Mouse (Mus musculus) erythroid progenitor cell, adult 5-6 weeks (primary cell): Measurements from ENCODE around the gene Pkmyt1. TPM values are rescaled to one million over a fixed set of nuclear protein-coding genes. Genes with fewer than 3 reads are reported as not detected.
A peak's percentile ranks its signal among the peaks of the same experiment; 100 is the strongest.
"Not testable (repeated sequence)": the region's sequence is repeated elsewhere in the genome, so short reads cannot be mapped to it uniquely, and the experiment has no call there.

Source experiments
- ATAC-seq: replicated peaks from 2 replicates; pipeline ENCODE4 v1.8.0; 2016; ENCODE audit warnings: moderate number of reproducible peaks, mild to moderate bottlenecking, moderate TSS enrichment, inconsistent platforms; ENCODE audit not compliant: poor library complexity, low FRiP score, severe bottlenecking
- total RNA-seq, 2 experiments: library from RNA; stranded (forward) in 1 of 2; stranded (reverse) in 1 of 2; fragments of 150-400 nt in 1 of 2; fragments of 186-747, 209-891 nt in 1 of 2; gene quantifications; 2 replicates each; pipeline versions ENCODE4 v1.2.3 to v1.2.4; 2015 to 2017; ENCODE audit warnings: low replicate concordance in 2 of 2

Pkmyt1 gene
- total RNA-seq, 2 experiments from 2014 or later, result 39.9 to 50.3 TPM

DNA sequence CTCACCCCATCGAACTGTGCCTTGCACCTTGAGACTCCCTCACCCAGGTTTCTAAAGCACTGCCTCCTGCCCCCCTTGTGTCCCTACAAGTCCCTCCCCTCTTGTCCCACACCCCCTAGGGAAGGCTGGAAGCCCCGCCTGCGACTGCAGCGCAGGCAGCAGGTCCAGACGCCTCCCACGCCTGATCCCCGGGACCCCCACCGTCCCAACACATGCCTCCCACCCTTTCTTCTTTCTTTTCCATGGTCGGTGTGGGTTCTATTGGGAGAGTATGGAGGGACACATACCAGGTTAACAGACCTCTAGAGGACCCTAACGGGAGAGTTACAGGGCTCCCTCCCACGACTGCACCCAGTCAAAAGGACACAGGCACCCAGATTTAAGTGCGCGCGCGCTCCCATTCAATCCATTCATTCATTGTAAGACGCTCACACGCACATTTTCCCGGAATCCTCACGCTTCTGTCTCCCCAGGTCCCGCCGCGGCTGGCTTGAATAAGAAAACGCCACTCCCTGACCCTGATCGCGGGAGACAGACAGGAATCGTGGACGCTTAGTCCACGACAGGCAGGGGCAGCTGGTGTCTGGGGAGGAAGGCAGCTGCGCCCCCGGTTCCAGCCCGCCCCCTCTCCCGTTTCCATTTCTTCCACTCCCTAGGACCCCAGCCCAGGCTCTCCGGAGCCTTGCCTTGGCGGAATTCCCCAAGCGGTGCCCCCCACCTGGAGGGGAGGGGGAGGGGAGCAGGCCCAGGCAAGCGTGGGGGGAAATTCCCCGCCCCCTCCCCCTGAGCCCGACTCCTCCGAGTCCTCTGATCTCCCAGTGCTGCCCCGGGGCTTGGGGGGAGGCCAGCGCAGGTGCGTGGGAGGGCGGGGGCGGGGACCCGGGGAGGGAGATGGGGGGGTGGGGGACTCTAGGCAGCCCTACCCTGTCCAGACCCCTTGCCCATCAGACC lies 19.4 kb downstream of the Pkmyt1 start, which contains the start of gene Kremen2:
Gene Kremen2 (minus strand): TSS at position 533 of the 951 bp plus-strand sequence.
- ATAC-seq, result no peak

DNA sequence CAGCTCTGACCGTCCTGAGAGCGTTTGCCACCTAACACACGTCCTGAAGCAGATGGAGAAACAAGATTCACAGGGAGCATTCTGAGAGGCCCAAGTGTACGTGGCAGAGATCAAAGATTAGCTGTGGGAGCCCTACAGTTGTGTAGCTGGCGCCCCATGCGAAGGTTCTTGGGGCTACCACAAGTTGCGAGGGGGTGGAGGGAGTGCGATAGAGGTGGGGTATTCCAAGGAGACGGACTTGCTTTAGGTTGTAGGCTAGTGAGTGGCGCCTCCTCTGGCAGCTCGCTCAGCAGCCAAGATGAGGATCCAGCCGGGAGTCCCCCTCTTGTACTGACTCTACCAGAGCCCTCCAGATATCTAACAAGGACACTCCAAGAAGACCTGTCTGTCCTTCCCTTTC lies 20.2 kb downstream of the Pkmyt1 start:
- no peak for ATAC-seq

DNA sequence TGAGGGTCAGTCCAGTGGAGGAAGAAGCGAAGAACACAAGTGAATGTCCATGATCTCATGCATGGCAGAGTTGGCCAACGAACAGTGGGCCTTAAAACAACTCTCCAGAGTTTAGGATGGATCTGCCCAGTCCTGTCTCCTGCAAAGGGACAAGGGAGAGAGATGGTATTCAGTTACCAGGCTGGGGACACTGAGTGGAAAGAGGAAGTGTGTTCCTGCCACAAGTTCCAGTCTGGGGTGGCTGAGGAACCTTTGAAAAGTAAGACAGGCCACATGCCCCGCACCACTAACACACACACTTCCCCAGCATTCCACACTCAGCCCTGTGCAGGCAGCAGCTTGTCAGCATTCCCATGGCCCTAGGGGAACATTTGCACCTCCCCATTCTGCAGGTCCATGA lies 20.6 kb downstream of the Pkmyt1 start:
- no peak for ATAC-seq

DNA sequence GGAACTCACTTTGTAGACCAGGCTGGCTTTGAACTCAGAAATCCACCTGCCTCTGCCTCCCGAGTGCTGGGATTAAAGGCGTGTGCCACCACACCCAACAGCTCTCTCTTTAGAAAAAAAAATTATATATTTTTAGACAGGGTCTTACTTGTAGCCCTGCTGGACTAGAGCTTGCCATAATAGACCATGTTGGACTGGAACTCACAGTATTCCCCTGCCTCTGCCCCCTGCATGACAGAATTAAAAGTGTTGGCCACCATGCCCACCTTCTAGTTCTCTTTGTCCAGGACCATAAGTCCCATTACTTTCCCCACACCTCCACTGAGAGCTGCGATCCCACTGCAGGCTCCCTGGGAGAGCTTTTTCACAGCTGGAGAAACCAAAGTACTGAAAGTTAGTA lies 21.3 kb downstream of the Pkmyt1 start:
- no peak for ATAC-seq

DNA sequence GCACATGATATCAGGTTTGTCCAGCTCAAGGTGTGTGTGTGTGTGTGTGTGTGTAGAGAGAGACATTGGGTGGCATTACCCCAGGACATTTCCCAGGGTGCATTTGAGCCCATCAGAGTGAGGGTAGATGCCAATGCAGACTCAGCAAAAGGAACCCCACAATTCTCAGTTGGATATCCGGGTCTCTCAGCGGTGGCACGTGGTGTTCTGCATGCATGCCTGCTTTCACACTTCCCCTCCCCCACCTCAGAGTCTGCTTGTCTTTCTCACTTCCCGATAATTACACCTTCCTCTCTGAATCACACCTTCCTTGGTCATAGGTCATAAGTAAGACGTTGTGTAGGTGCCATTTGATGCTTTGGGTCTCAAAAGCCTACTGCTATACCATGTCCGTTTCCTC lies 21.9 kb downstream of the Pkmyt1 start:
- no peak for ATAC-seq

DNA sequence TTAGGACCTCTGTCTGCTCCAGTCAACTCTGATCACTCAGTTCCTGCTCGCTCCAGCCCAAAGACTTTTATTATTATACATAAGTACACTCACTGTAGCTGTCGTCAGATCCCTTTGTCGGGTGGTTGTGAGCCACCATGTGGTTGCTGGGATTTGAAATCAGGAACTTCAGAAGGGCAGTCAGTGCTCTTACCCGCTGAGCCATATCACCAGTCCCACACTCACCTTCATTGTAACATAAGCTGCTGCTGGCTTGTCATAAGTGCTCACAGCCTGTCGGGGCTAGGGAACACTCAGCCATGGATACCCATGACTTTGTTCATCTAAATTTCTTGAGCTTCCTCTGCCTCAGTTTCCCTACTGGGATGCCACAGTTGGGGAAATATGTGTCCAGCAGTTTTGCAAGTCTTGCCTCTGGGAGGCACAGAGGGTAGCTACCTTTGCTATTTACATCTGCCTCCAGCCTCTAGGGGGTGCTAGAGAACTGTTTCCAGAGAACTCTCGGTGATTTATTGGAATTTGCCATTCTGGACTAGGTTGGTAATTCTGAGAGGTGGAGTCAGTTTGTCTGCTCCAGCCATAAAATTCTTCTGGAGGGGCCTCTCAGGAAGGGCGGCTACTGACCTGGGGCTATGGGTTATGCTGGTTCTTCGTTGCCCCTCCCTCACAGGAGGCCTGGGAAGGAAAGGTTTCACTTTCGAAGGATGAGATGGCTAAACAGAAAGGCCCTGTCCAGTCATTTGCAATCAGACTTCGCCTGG lies 22.7 kb downstream of the Pkmyt1 start:
- ATAC-seq, result peak; percentile 74

DNA sequence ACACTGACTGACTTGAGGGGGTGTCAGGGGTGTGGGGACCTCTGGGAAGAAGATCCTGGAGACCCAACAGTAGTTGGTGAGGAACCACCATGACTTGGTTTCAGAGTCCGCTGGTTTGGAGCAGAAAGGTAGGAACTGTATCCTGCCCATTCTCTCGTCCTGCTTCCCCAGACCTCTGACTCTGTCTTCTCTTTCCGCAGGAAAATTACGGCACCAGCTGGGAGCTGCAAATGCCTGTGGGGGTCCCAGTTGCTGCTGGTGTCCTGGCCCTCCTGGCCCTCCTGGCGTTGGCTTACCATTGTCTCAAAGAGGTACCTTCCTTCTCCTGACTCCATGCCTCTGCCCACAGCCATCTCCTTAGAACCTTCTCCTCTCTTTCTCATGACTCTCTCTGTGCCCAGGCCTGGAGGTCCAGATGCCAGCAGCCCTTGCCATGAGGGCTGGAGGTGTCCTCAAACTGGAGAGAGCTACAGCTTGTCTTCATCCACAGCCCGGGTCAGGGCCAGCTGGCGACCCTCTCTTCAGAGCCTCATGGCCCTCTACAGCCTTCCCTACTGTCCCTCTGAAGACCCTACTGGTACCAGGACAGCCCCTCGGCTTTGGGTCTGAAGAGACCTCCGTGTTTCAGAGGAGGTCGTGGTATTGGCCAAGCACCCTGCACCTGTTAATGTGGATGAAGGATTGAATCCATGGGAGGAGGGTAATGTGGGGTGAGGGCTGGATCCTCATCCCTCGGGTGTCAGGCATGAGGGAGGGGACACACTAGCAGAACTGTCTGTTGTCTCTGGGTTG lies 23.5 kb downstream of the Pkmyt1 start:
- no peak for ATAC-seq

DNA sequence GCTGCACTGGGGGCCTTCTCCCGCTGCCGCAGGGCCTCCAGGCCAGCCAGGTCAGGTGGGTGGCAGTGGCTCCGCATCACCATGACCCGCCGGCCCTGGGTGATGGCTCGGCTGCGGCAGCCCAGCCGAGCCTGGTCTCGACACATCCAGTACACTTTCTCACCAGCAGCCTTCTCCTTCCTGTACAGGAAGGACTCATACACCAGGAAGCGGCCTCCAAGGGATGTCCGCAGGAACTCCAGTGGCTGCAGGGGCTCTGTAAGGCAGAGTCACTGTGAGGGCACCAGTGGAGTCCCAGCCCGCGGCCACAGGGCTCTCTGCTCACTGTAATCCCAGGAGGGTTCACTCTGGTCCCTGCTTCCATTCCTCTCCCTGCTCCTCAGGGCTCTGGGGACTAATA lies 29.6 kb downstream of the Pkmyt1 start:
- ATAC-seq, result no peak

DNA sequence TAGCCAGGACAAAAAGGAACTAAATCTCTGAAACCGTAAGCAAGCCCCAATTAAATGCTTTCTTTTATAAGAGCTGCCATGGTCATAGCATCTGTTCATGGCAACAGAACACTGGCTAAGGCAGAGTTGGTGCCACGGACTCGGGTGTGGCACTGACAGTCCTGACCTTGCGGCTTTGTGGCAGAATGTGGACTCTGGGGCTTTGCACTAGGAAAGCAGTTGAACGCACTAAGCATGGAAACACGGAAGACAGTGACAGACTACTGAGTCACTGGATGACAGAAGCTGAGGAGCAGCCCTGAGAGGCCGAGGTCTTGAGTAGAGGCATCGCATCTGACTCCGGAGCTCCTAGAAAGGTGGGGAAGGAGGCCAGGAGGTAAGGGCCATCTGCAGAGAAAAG lies 31.4 kb downstream of the Pkmyt1 start:
- no peak for ATAC-seq

DNA sequence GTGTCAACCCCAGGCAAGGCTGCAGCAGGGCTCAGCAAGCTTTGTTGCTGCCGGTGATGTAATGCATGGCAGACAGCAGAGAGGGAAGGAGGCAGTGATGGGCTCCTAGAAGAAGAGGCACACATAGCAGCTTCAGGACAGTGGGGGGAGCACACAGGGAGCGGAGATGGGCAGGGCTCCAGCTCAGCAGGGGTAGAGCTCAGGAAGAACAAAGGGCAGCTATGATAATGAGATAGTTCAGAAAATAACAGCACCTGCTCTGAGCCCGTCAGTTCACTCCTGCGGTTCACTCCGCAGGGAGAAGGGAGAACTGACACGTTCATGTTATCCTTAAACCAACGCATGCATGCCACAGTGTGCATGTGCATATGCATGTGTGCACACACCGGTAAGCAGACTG lies 32.7 kb downstream of the Pkmyt1 start:
- no peak for ATAC-seq

DNA sequence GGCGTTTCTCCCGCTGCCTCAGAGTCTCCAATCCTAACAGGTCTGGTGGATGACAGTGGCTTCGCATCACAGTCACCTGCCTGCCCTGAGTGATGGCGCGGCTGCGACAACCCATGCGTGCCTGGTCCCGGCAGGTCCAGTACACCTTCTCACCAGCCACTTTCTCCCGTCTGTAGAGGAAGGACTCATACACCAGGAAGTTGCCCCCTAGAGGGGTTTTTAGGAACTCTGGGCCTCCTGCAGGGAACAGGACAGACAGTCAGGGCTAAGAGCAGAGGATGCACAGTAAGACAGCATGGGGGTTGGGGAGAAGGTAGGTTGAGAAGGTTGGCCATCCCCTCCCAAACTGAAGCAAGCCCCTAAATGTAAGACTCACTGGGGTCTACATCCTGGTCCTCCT lies 34.1 kb downstream of the Pkmyt1 start:
- ATAC-seq, result no peak

DNA sequence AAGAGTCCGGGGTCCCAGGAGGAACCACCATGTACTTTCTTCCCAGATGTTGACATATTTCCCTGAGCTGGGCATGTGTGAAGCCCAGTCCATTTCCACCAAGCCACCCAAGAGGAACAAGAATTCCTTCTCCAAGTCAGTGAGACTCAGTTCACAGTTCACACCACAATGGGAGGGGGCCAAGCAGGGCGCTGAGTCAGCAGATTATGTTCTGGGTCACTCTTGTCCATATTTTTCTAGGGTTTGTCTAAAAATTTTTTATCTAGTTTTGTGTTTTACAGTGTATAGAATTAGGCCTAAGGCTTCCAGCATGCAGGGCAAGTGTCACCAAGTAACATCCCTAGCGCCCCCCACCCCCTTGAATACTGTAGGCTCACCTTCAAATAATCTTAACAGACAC lies 35.0 kb downstream of the Pkmyt1 start:
- ATAC-seq, result no peak

DNA sequence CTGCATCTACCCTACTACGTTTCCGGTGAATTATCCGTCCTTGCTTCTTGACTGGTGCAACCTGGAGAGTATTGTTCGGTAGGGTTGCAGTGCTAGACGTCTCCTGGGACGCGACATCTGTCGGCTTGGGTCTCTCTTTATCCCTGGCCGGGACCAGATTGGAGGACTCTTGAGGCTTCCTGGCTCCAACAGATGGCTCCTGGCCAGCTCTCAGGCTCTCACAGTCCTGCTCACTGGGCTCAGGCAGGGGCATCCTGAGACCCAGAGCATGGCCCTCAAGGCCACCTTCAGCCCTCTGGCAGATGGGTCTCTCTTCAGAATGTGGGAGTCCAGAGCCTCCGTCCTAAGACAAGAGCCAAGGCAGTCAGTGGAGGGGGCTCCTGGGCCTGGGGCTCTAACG lies 36.8 kb downstream of the Pkmyt1 start:
- no peak for ATAC-seq

DNA sequence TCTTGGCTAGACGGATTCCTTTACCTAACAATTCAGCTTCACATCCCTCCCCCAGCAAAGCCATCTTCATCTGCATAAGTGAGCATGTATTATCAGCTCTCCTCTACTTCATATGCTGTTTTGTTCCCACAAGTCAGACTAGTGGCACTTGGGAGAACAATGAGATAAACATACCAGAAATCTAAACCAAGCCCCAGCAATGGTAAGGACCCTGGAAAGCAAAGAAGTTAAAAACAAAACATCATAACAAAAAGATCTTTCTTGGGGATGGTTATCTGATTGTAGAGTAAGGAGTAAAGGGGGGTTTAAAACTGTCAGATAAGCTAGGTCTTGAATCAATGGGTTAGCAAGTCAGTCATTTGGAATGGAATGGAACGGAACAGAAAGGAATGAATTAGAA lies 44.4 kb downstream of the Pkmyt1 start:
- ATAC-seq, result no peak

DNA sequence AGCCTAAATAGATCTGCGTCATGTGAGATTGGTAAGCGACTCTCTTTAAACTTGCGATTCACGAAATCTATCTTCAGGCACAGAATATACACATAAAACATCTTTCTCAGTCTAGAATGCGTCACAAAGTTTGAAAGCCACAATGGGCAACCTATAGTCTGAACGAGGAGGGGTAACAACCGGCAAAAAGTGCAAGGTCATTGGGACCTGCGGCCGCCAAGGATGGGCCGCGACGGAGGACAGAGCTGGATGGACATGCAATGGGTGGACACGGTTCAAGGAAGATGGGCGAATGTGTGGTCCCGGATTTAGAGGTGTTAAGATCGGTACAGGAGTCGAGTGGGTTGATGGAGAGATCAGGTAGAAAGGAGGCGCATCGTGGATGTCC lies 44.8 kb downstream of the Pkmyt1 start:
- ATAC-seq, result peak; percentile 54

DNA sequence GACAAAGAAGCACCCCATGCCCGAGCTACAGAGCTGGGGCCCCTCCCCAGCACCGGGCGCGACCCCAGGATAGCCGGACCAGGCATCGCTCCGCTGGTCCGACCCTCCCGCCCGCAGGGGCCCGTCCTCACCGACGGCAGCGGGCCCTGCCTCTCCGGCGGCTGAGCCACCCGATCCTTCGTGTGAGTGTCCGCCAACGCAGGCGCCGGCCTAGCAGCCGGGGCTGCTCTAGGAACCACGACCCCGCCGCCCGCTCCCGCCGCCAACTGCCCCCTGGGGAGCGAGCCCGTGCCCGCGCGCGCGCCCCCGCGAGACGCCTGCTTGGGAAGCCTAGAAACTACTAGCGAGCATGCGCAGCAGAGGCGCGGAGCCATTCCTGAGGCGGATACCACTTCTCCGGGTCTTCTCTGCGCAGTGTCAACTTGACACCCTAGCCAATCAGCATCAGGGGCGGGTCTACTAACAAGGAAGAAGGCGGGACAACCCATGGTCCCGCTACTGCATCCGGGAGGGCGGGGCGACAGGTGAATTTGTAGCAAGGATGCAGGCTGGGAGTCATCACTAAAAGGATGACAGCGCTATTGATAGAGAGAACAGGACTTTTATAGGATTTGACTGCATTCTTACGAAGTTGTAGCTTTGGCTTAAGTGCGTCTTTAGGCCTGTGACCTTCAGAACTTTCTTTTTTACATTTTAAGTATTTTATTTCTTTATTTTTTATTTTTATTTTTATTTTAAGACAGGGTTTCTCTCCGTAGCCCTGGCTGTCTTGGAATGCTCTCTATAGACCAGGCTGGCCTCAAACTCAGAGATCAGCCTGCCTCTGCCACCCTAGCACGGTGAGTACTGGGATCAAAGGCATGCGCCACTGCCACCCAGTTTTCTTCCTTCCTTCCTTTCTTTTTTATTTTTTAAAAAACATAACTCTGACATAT lies 45.4 kb downstream of the Pkmyt1 start, which contains the start of gene Flywch1:
Gene Flywch1 (minus strand): TSS at position 319 of the 935 bp plus-strand sequence.
- peak; percentile 99 for ATAC-seq

DNA sequence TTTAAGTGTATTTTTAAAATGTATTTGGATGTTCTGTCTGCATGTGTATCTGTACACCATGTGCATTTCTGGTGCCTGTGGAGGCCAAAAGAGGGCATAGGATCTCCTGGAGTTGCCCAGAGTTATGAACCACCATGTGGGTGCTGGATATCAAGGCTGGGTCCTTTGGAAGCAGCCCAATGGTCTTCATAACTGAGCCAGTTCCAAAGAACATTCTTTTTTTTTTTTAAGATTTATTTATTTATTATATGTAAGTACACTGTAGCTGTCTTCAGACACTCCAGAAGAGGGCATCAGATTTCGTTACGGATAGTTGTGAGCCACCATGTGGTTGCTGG lies 46.1 kb downstream of the Pkmyt1 start:
- ATAC-seq, result not testable (repeated sequence)

DNA sequence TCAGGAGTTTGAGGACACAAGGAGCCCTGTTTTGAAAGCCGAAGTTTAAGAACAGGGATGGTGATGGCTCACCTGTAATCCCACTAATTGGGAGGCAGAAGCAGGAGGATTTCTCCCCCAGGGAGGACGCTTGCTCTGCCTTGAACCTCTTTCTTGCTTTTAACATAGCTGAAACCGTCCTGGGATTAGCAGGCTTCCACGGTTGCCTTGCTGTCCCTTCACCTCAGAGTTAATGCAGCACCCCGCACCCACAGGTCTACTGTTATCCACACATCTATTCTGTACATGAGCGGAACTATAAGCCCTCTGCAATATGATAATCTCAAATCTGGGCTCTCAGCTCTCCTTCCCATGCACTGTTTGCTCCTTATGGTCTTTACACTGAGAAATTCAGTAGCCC lies 47.5 kb downstream of the Pkmyt1 start:
- no peak for ATAC-seq

DNA sequence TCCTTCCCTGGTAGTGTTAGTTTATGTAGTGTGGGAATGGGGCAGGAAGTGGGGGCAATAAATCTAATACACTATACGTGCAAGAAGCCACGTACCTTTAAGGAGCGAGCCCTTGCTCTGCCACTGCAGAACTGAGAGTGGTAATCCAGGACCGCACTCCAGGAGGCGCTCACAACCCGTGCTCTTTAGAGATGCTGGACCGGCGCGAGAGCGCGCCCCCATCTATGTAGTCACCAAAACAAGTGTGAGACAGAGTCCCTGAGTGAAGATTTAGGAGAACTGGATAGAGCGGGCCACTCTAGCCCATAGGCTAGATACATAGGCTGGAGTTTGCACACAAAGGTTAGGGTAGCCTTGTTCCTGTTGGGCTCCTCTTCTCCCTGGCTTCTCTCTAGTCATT lies 48.0 kb downstream of the Pkmyt1 start:
- 0 out of 2 replicates have a peak, but pooled peaks have one; percentile 37 for ATAC-seq
